Comparison of ENCODE assay signal across 9 mouse cellular contexts in genomic region chr11:36108970-36109731, GRCm38 (mm10).
DNase-seq lines count a peak whose midpoint lies in the region; ATAC-seq and TF ChIP-seq lines count a peak whose summit lies in the region.
"Had no signal": no experiment of that assay in that cellular context is flagged by ENCODE, and none has a peak within 500 bp of the region (broad histone marks: within the 10 kb centered on the region; RNA-seq: fewer than 3 reads in every experiment).

No protein-coding gene starts in this region.

- intact Hi-C loops in heart, adult 2 months (cut with DNase I) = no loop called here

- H3K79me2 ChIP-seq in heart, adult 2 months (replicated peaks; ENCODE audit: control insufficient read depth, insufficient read depth, low read length) = no peaks in the 10 kb centered on the region

- no peak for TF ChIP-seq CTCF in brain, embryonic 14.5 days (IDR thresholded peaks at IDR 0.05; ENCODE audit: borderline replicate concordance, extremely low read depth, insufficient read depth, insufficient read length)
- no peak for TF ChIP-seq CTCF in heart, adult 2 months (IDR thresholded peaks at IDR 0.05)

- peak; percentile 77 for ATAC-seq in hindbrain, embryonic 16.5 days
- peak; percentile 71 for ATAC-seq in midbrain, embryonic 12.5 days (ENCODE audit: low FRiP score, low read depth)
- no peak for ATAC-seq in monocyte, adult 5-6 weeks (replicated peaks; ENCODE audit: insufficient number of reproducible peaks, low FRiP score, low TSS enrichment, poor library complexity, severe bottlenecking)

- DNase-seq in brain, embryonic 14.5 days (ENCODE audit: low read depth) = peak; percentile 94
- peak; percentile 53 for DNase-seq in embryonic facial prominence, embryonic 10.5 days (ENCODE audit: low spot score)
- no peak for DNase-seq in heart, adult 2 months
- no peak for DNase-seq in cerebellum, adult 11-12 months

- no peak overlapping the region for H3K4me2 ChIP-seq in hindbrain, embryonic 16.5 days (ENCODE audit: low read length)
- H3K4me2 ChIP-seq in midbrain, embryonic 12.5 days (replicated peaks) = peak overlapping the region; percentile 22; the same call in 1 of the 2 replicates
- H3K4me2 ChIP-seq: heart, embryonic 15.5 days; stomach, embryonic 15.5 days had no signal

- 34% methylated on average over 12 of the region's 12 CpGs for WGBS in embryonic facial prominence, embryonic 10.5 days
- WGBS in hindbrain, embryonic 16.5 days = 18% methylated on average over 12 of the region's 12 CpGs
- WGBS in midbrain, embryonic 12.5 days = 19% methylated on average over 12 of the region's 12 CpGs
- WGBS in heart, adult 2 months = 45% methylated on average over 12 of the region's 12 CpGs

- TF ChIP-seq EP300 in heart, adult 2 months (IDR thresholded peaks at IDR 0.05; ENCODE audit: insufficient read depth, low read depth, low read length) = no peak

- H3K4me1 ChIP-seq in embryonic facial prominence, embryonic 10.5 days = peaks cover 28% of the 10 kb centered on the region
- peaks cover 35% of the 10 kb centered on the region for H3K4me1 ChIP-seq in hindbrain, embryonic 16.5 days (ENCODE audit: control insufficient read depth, insufficient read depth, low read depth, low read length)
- peaks cover 42% of the 10 kb centered on the region for H3K4me1 ChIP-seq in midbrain, embryonic 12.5 days
- H3K4me1 ChIP-seq in heart, adult 2 months (ENCODE audit: control insufficient read depth, insufficient read depth, low read length) = no peaks in the 10 kb centered on the region
- H3K4me1 ChIP-seq: heart, embryonic 15.5 days; stomach, embryonic 15.5 days had no signal

- no peaks in the 10 kb centered on the region for H3K9me3 ChIP-seq in embryonic facial prominence, embryonic 10.5 days
- no peaks in the 10 kb centered on the region for H3K9me3 ChIP-seq in hindbrain, embryonic 16.5 days (ENCODE audit: control insufficient read depth, low read length)
- no peaks in the 10 kb centered on the region for H3K9me3 ChIP-seq in midbrain, embryonic 12.5 days
- H3K9me3 ChIP-seq: heart, embryonic 15.5 days; stomach, embryonic 15.5 days had no signal

- 0 out of 2 replicates have a peak, but pooled peaks cover 9% of the 10 kb centered on the region for H3K27me3 ChIP-seq in embryonic facial prominence, embryonic 10.5 days (replicated peaks; ENCODE audit: low read depth, poor library complexity, severe bottlenecking)
- no peaks in the 10 kb centered on the region for H3K27me3 ChIP-seq in hindbrain, embryonic 16.5 days (replicated peaks; ENCODE audit: control insufficient read depth, insufficient read depth, low read length)
- peaks cover 11% of the 10 kb centered on the region; the same call in 1 of the 2 replicates for H3K27me3 ChIP-seq in midbrain, embryonic 12.5 days
- H3K27me3 ChIP-seq in heart, adult 2 months (ENCODE audit: control insufficient read depth, insufficient read depth, low read length) = no peaks in the 10 kb centered on the region
- H3K27me3 ChIP-seq: heart, embryonic 15.5 days; stomach, embryonic 15.5 days had no signal

- H3K27ac ChIP-seq in embryonic facial prominence, embryonic 10.5 days (replicated peaks) = 0 out of 2 replicates have a peak overlapping the region, but pooled peaks have one; percentile 24
- peak overlapping the region; percentile 58 for H3K27ac ChIP-seq in hindbrain, embryonic 16.5 days (ENCODE audit: low read depth, low read length)
- H3K27ac ChIP-seq in midbrain, embryonic 12.5 days (replicated peaks) = peak overlapping the region; percentile 69
- H3K27ac ChIP-seq in heart, adult 2 months = no peak overlapping the region
- H3K27ac ChIP-seq: heart, embryonic 15.5 days; stomach, embryonic 15.5 days had no signal

- no peak overlapping the region for H3K4me3 ChIP-seq in embryonic facial prominence, embryonic 10.5 days
- no peak overlapping the region for H3K4me3 ChIP-seq in hindbrain, embryonic 16.5 days (ENCODE audit: low read length)
- H3K4me3 ChIP-seq in midbrain, embryonic 12.5 days = no peak overlapping the region
- no peak overlapping the region for H3K4me3 ChIP-seq in heart, adult 2 months
- H3K4me3 ChIP-seq: heart, embryonic 15.5 days; stomach, embryonic 15.5 days had no signal

- H3K36me3 ChIP-seq in embryonic facial prominence, embryonic 10.5 days (replicated peaks) = no peaks in the 10 kb centered on the region
- H3K36me3 ChIP-seq in hindbrain, embryonic 16.5 days (ENCODE audit: control insufficient read depth, insufficient read depth, low read length) = no peaks in the 10 kb centered on the region
- H3K36me3 ChIP-seq in midbrain, embryonic 12.5 days = no peaks in the 10 kb centered on the region
- no peaks in the 10 kb centered on the region for H3K36me3 ChIP-seq in heart, adult 2 months (ENCODE audit: control insufficient read depth, insufficient read depth, low read length)
- H3K36me3 ChIP-seq: heart, embryonic 15.5 days; stomach, embryonic 15.5 days had no signal

- H3K9ac ChIP-seq in hindbrain, embryonic 16.5 days (ENCODE audit: low read depth, low read length) = no peak overlapping the region
- H3K9ac ChIP-seq in midbrain, embryonic 12.5 days (replicated peaks) = no peak overlapping the region
- no peak overlapping the region for H3K9ac ChIP-seq in heart, adult 2 months (ENCODE audit: low read depth, low read length)
- H3K9ac ChIP-seq: heart, embryonic 15.5 days; stomach, embryonic 15.5 days had no signal

- no peak for TF ChIP-seq POLR2A in brain, embryonic 14.5 days (IDR thresholded peaks at IDR 0.05; ENCODE audit: borderline replicate concordance, extremely low read depth, insufficient read depth, insufficient read length, poor library complexity, severe bottlenecking)
- TF ChIP-seq POLR2A in heart, adult 2 months (IDR thresholded peaks at IDR 0.05; ENCODE audit: insufficient read depth, low read depth, low read length) = no peak

Comparison
In these comparisons a context has a peak if more than half of its experiments do, and no peak if none do; other contexts are left out.
1. DNase-seq: peak in brain, embryonic 14.5 days (single experiment) and embryonic facial prominence, embryonic 10.5 days (single experiment); none in heart, adult 2 months (0 of 2) and cerebellum, adult 11-12 months (single experiment).